Mouse (Mus musculus) spleen, postnatal 14 days (tissue): Measurements from ENCODE around the gene Bst1.

ENCODE experiments used
- DNase-seq, 2 experiments: peaks; one replicate each; pipeline ENCODE4 v3.0.0; 2021 to 2022; ENCODE audit warnings: low spot score in 2 of 2

The Bst1 gene

GRCm38 (mm10) chr5:43855769-43856168 lies 37.1 kb downstream of the Bst1 start:
- no peak for DNase-seq

- no peak for DNase-seq
Measured at GRCm38 (mm10) chr5:43859663-43860062, 41.0 kb downstream of the Bst1 start.

- DNase-seq: no peak
Measured at GRCm38 (mm10) chr5:43860096-43860495, 41.4 kb downstream of the Bst1 start.

- no peak for DNase-seq
Measured at GRCm38 (mm10) chr5:43860670-43861431, 42.2 kb downstream of the Bst1 start.

- no peak for DNase-seq
Measured at GRCm38 (mm10) chr5:43863642-43864041, 45.0 kb downstream of the Bst1 start.

- DNase-seq: no peak
Measured at GRCm38 (mm10) chr5:43865316-43865715, 46.6 kb downstream of the Bst1 start.

GRCm38 (mm10) chr5:43868253-43868652 lies 49.6 kb downstream of the Bst1 start, which contains the start of gene Cd38:
Gene Cd38, plus strand, starts transcription at chr5:43868553.
- no peak for DNase-seq

- peak in 1 of 2 experiments; percentile 30 for DNase-seq
Measured at GRCm38 (mm10) chr5:43868711-43869600, 50.3 kb downstream of the Bst1 start.

GRCm38 (mm10) chr5:43871845-43872244 lies 53.2 kb downstream of the Bst1 start:
- DNase-seq: no peak

GRCm38 (mm10) chr5:43872652-43873051 lies 54.0 kb downstream of the Bst1 start:
- no peak for DNase-seq

- no peak for DNase-seq
Measured at GRCm38 (mm10) chr5:43882034-43882433, 63.3 kb downstream of the Bst1 start.

GRCm38 (mm10) chr5:43885060-43885820 lies 66.6 kb downstream of the Bst1 start:
- DNase-seq: no peak

GRCm38 (mm10) chr5:43892386-43892785 lies 73.7 kb downstream of the Bst1 start:
- DNase-seq: peak in 1 of 2 experiments; percentile 31
